Mouse (Mus musculus): ENCODE data around the gene Gpr141.

Gpr141 gene

GRCm38 (mm10) chr13:19730826-19731225, 93.2 kb downstream of the Gpr141 start:
- DNase-seq (ENCODE audit: low read depth, low spot score): no peak

- DNase-seq (ENCODE audit: low read depth, low spot score): no peak
Observed at GRCm38 (mm10) chr13:19718954-19719353, 105.1 kb downstream of the Gpr141 start.

- DNase-seq (ENCODE audit: low read depth, low spot score): no peak
Observed at GRCm38 (mm10) chr13:19717201-19717600, 106.9 kb downstream of the Gpr141 start.

- no peak for DNase-seq (ENCODE audit: low read depth, low spot score)
Observed at GRCm38 (mm10) chr13:19703806-19704205, 120.3 kb downstream of the Gpr141 start.

- DNase-seq (ENCODE audit: low read depth, low spot score): no peak
Observed at GRCm38 (mm10) chr13:19701443-19702078, 122.5 kb downstream of the Gpr141 start.

- DNase-seq (ENCODE audit: low read depth, low spot score): no peak
Observed at GRCm38 (mm10) chr13:19700733-19701442, 123.2 kb downstream of the Gpr141 start.

Measured in embryo, embryonic 11.5 days (tissue).